Mouse (Mus musculus): Measurements from ENCODE around the gene Snu13. TPM values are rescaled to one million over a fixed set of nuclear protein-coding genes. Genes with fewer than 3 reads are reported as not detected.

The Snu13 gene
- polyA plus RNA-seq, 1 experiment from 2014 or later, result 231 TPM

Other genes starting within 250 kb of the Snu13 start
- gene Tef, start 245.2 kb downstream of the Snu13 start, polyA plus RNA-seq (2015; fragmentation: Nextera tagmentation; extraction: Ambion mirVana), result 24.0 and 25.2 TPM in 2 replicates
- 16.5 and 18.5 TPM in 2 replicates for gene Tob2, start 188.8 kb downstream of the Snu13 start, polyA plus RNA-seq (2015; fragmentation: Nextera tagmentation; extraction: Ambion mirVana)
- gene Phf5a, start 175.7 kb downstream of the Snu13 start, polyA plus RNA-seq (2015; fragmentation: Nextera tagmentation; extraction: Ambion mirVana), result 124 and 134 TPM in 2 replicates
- 265 and 271 TPM in 2 replicates for gene Aco2, start 175.3 kb downstream of the Snu13 start, polyA plus RNA-seq (2015; fragmentation: Nextera tagmentation; extraction: Ambion mirVana)
- 81.5 and 83.1 TPM in 2 replicates for gene Polr3h, start 121.4 kb downstream of the Snu13 start, polyA plus RNA-seq (2015; fragmentation: Nextera tagmentation; extraction: Ambion mirVana)
- 248 and 250 TPM in 2 replicates for gene Csdc2, start 110.8 kb downstream of the Snu13 start, polyA plus RNA-seq (2015; fragmentation: Nextera tagmentation; extraction: Ambion mirVana)
- 84.3 and 89.9 TPM in 2 replicates for gene Pmm1, start 86.7 kb downstream of the Snu13 start, polyA plus RNA-seq (2015; fragmentation: Nextera tagmentation; extraction: Ambion mirVana)
- not detected in 2 replicates for gene 1700029P11Rik, start 67.1 kb downstream of the Snu13 start, polyA plus RNA-seq (2015; fragmentation: Nextera tagmentation; extraction: Ambion mirVana)
- 43.1 and 46.7 TPM in 2 replicates for gene Xrcc6, start 59.8 kb downstream of the Snu13 start, polyA plus RNA-seq (2015; fragmentation: Nextera tagmentation; extraction: Ambion mirVana)
- gene Desi1, start 13.7 kb downstream of the Snu13 start, polyA plus RNA-seq (2015; fragmentation: Nextera tagmentation; extraction: Ambion mirVana), result 50.6 and 50.9 TPM in 2 replicates
- not detected in 2 replicates for gene 4930407I10Rik, start 11.6 kb upstream of the Snu13 start, polyA plus RNA-seq (2015; fragmentation: Nextera tagmentation; extraction: Ambion mirVana)
- gene Mei1, start 22.4 kb upstream of the Snu13 start, polyA plus RNA-seq (2015; fragmentation: Nextera tagmentation; extraction: Ambion mirVana), result 0.10 TPM in 1 of 2 replicates, not detected in the other
- 12.2 and 12.7 TPM in 2 replicates for gene Ccdc134, start 80.3 kb upstream of the Snu13 start, polyA plus RNA-seq (2015; fragmentation: Nextera tagmentation; extraction: Ambion mirVana)
- 220 and 224 TPM in 2 replicates for gene Srebf2, start 99.6 kb upstream of the Snu13 start, polyA plus RNA-seq (2015; fragmentation: Nextera tagmentation; extraction: Ambion mirVana)
- 1.1 and 1.5 TPM in 2 replicates for gene Shisa8, start 165.2 kb upstream of the Snu13 start, polyA plus RNA-seq (2015; fragmentation: Nextera tagmentation; extraction: Ambion mirVana)
- 0.08 and 0.26 TPM in 2 replicates for gene Tnfrsf13c, start 176.8 kb upstream of the Snu13 start, polyA plus RNA-seq (2015; fragmentation: Nextera tagmentation; extraction: Ambion mirVana)
- gene Cenpm, start 197.2 kb upstream of the Snu13 start, polyA plus RNA-seq (2015; fragmentation: Nextera tagmentation; extraction: Ambion mirVana), result 10.7 and 13.6 TPM in 2 replicates
- gene 1500009C09Rik, start 204.8 kb upstream of the Snu13 start, polyA plus RNA-seq (2015; fragmentation: Nextera tagmentation; extraction: Ambion mirVana), result 22.6 and 24.0 TPM in 2 replicates
- 454 and 479 TPM in 2 replicates for gene Sept3, start 227.3 kb upstream of the Snu13 start, polyA plus RNA-seq (2015; fragmentation: Nextera tagmentation; extraction: Ambion mirVana)

Data from midbrain, embryonic 15.5 days (tissue).